Mouse (Mus musculus) lung, embryonic 16.5 days (tissue): ENCODE measurements around the gene Srpk3. TPM values are rescaled to one million over a fixed set of nuclear protein-coding genes. Genes with fewer than 3 reads are reported as not detected.
"Not testable (repeated sequence)": the region's sequence is repeated elsewhere in the genome, so short reads cannot be mapped to it uniquely, and the experiment has no call there.

ENCODE experiments used
- ATAC-seq: fragments of 200-750 bp; cut with Nextera tagmentation; 2 replicates; pipeline ENCODE4 v1.8.0; 2017; ENCODE audit warnings: low read depth, mild to moderate bottlenecking, moderate library complexity
- H3K27ac ChIP-seq: fragments of 300-500 bp; sonication (generic); 2 replicates; pipeline ENCODE4 v1.5.1; 2014; ENCODE audit warnings: mild to moderate bottlenecking, control low read depth, low read length
- H3K27me3 ChIP-seq: fragments of 300-500 bp; sonication (generic); 2 replicates; pipeline ENCODE4 v1.6.1; 2014; ENCODE audit warnings: low read depth, low read length, mixed read lengths; ENCODE audit not compliant: control insufficient read depth, insufficient read depth
- H3K36me3 ChIP-seq: fragments of 300-500 bp; sonication (generic); 2 replicates; pipeline ENCODE4 v1.6.1; 2014; ENCODE audit warnings: low read length; ENCODE audit not compliant: control insufficient read depth, insufficient read depth
- H3K4me1 ChIP-seq: fragments of 300-500 bp; sonication (generic); replicated peaks from 2 replicates; pipeline ENCODE4 v1.6.1; 2014; ENCODE audit warnings: low read length, mixed read lengths; ENCODE audit not compliant: control insufficient read depth, insufficient read depth
- H3K4me2 ChIP-seq: fragments of 300-500 bp; sonication (generic); 2 replicates; pipeline ENCODE4 v1.6.1; 2014; ENCODE audit warnings: low read depth, low read length, control low read depth
- H3K4me3 ChIP-seq: fragments of 300-500 bp; sonication (generic); 2 replicates; pipeline ENCODE4 v1.5.1; 2014; ENCODE audit warnings: mild to moderate bottlenecking, low read length, control low read depth
- H3K9ac ChIP-seq: fragments of 300-500 bp; sonication (generic); 2 replicates; pipeline ENCODE4 v1.6.1; 2014; ENCODE audit warnings: low read length, control low read depth
- H3K9me3 ChIP-seq: fragments of 300-500 bp; sonication (generic); 2 replicates; pipeline ENCODE4 v1.6.1; 2016; ENCODE audit warnings: low read length; ENCODE audit not compliant: control insufficient read depth
- WGBS: fragments of 180-500 bp; shearing (Covaris S2); extraction: QIAGEN DNeasy Blood & Tissue Kit; methylation state at CpG from one replicate; pipeline ENCODE4 v1.1.7; 2014; 5-methylcytosine and 5-hydroxymethylcytosine counted together
- polyA plus RNA-seq: library from polyadenylated mRNA; unstranded; fragments of >200 nt; fragmentation: Nextera tagmentation; extraction: Ambion mirVana; gene quantifications from 2 replicates; pipeline ENCODE4 v1.2.1, GENCODE M21; 2015

Gene Srpk3
- 5.0 and 7.4 TPM in 2 replicates for polyA plus RNA-seq

DNA sequence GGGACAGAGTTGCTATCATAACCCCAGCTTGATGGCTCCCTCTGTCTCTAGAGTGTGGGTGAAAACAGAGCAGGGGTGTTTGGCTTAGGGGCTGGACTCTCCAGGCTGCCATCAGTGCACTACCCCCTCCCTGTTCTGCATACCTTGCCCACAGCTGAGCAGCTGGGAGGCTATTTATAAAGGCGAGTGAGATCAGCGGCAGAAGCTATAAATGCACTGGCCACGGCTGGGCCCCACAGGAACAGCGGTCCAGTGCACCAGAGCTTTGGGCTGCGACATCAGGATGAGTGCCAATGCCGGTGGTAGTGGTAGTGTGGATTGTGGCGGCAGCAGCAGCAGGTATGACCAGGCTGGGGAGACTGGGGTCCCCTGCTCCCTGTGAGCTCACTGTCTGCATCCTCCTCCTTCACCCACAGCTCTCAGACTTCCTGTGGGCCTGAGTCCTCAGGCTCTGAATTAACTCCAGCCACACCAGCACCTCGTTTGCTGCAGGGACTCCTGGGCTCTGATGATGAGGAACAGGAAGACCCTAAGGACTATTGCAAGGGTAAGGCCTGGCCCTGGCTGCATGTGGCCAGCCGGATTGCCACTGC, at the start of gene Srpk3:
Gene Srpk3, plus strand, starts transcription at position 238 of the 593 bp plus-strand sequence.
- no peak within 1 kb of the TSS for H3K9ac ChIP-seq
- H3K4me2 ChIP-seq: no peak within 1 kb of the TSS
- 0 out of 2 replicates have a peak, but pooled peaks cover 7% of the 10 kb centered on the region for H3K36me3 ChIP-seq
- ATAC-seq: peak; percentile 29; the same call in 1 of the 2 replicates
- no peak within 1 kb of the TSS for H3K4me3 ChIP-seq
- WGBS: 47% methylated on average over 9 of the region's 9 CpGs
- no peaks in the 10 kb centered on the region for H3K4me1 ChIP-seq
- no peaks in the 10 kb centered on the region for H3K27me3 ChIP-seq
- H3K9me3 ChIP-seq: no peaks in the 10 kb centered on the region
- H3K27ac ChIP-seq: no peak within 1 kb of the TSS; the same call in 1 of the 2 replicates

- Histone ChIP-seq H3K9ac (no peak overlapping the region), H3K27ac (no peak overlapping the region), H3K36me3 (0 out of 2 replicates have a peak, but pooled peaks cover 2% of the 10 kb centered on the region), H3K27me3 (no peaks in the 10 kb centered on the region), H3K4me2 (no peak overlapping the region), H3K4me3 (no peak overlapping the region), H3K4me1 (no peaks in the 10 kb centered on the region), H3K9me3 (no peaks in the 10 kb centered on the region)
- 52% methylated on average over 1 of the region's 1 CpGs for WGBS
- no peak for ATAC-seq
Measured at GRCm38 (mm10) chrX:73730908-73731307, 43.3 kb upstream of the Srpk3 start.

DNA sequence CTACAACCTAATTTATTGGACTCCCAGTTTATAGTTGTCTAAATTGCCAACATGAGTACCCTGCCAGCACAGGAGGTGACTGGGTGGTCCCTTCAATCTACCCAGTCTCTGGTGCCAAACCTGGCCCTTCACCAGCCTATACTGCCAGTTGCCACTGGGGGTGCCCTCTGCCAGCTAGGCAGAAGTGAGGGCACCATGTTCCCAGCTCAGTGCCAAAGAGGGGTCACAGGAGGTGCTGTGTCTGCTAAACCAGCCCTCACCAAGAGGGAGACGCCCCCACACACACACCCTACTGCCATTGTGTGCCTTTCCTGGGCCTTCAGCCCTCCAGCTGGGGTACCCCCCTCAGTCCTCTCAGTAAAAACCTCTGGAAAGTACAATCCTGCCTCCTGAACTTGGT, 36.0 kb upstream of the Srpk3 start:
- Histone ChIP-seq H3K27ac (no peak overlapping the region), H3K4me2 (no peak overlapping the region), H3K4me1 (no peaks in the 10 kb centered on the region), H3K36me3 (no peaks in the 10 kb centered on the region), H3K9me3 (no peaks in the 10 kb centered on the region), H3K4me3 (no peak overlapping the region), H3K9ac (no peak overlapping the region), H3K27me3 (no peaks in the 10 kb centered on the region)
- ATAC-seq: no peak
- WGBS: 50% methylated on average over 1 of the region's 1 CpGs

DNA sequence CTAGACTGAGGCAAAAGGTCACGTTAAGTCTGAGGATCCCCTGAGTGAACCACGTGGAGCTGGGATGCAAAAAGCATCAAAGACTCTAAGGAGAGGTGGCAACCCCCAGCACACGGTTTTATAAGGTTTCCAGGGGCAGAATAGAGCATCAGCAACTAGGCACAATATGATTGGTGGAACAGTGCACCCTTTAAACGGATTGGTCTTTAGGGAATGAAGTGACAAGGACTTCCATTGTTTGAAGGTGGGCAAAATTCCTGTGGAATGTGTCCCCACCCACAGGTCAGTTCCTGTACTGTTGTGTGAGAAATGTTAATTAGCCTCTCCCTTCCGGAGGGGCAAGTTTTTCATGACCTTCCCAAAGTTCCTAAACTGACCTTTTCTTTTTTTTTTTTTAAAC, 35.1 kb upstream of the Srpk3 start:
- no peak overlapping the region for H3K4me2 ChIP-seq
- H3K27ac ChIP-seq: no peak overlapping the region
- no peaks in the 10 kb centered on the region for H3K36me3 ChIP-seq
- H3K9me3 ChIP-seq: no peaks in the 10 kb centered on the region
- no peak overlapping the region for H3K4me3 ChIP-seq
- ATAC-seq: no peak
- 65% methylated on average over 5 of the region's 5 CpGs for WGBS
- H3K4me1 ChIP-seq: no peaks in the 10 kb centered on the region
- no peaks in the 10 kb centered on the region for H3K27me3 ChIP-seq
- no peak overlapping the region for H3K9ac ChIP-seq

- H3K4me3 ChIP-seq, ATAC-seq, H3K4me2 ChIP-seq, H3K9ac ChIP-seq, H3K4me1 ChIP-seq, H3K27ac ChIP-seq, H3K27me3 ChIP-seq, H3K9me3 ChIP-seq, H3K36me3 ChIP-seq: not testable (repeated sequence)
- 87% methylated on average over 7 of the region's 7 CpGs for WGBS
Measured at GRCm38 (mm10) chrX:73739841-73740240, 34.4 kb upstream of the Srpk3 start.

- Histone ChIP-seq H3K27me3 (no peaks in the 10 kb centered on the region), H3K4me3 (no peak overlapping the region), H3K9me3 (no peaks in the 10 kb centered on the region), H3K4me2 (no peak overlapping the region), H3K4me1 (no peaks in the 10 kb centered on the region), H3K36me3 (no peaks in the 10 kb centered on the region), H3K9ac (no peak overlapping the region), H3K27ac (peak overlapping the region; percentile 87)
- peak; percentile 90 for ATAC-seq
- 48% methylated on average over 1 of the region's 1 CpGs for WGBS
Measured at GRCm38 (mm10) chrX:73744774-73745481, 29.3 kb upstream of the Srpk3 start.

- H3K9me3 ChIP-seq: no peaks in the 10 kb centered on the region
- no peaks in the 10 kb centered on the region for H3K36me3 ChIP-seq
- ATAC-seq: no peak
- no peaks in the 10 kb centered on the region for H3K4me1 ChIP-seq
- H3K27ac ChIP-seq: no peak overlapping the region
- no peak overlapping the region for H3K4me3 ChIP-seq
- no peak overlapping the region for H3K9ac ChIP-seq
- no peak overlapping the region for H3K4me2 ChIP-seq
- no peaks in the 10 kb centered on the region for H3K27me3 ChIP-seq
- WGBS: 69% methylated on average over 1 of the region's 1 CpGs
Measured at GRCm38 (mm10) chrX:73748977-73749376, 25.2 kb upstream of the Srpk3 start.

- Histone ChIP-seq H3K4me3 (no peak within 1 kb of the TSS), H3K4me2 (no peak within 1 kb of the TSS), H3K36me3 (no peaks in the 10 kb centered on the region), H3K9me3 (no peaks in the 10 kb centered on the region), H3K27me3 (no peaks in the 10 kb centered on the region), H3K4me1 (no peaks in the 10 kb centered on the region), H3K27ac (no peak within 1 kb of the TSS), H3K9ac (no peak within 1 kb of the TSS)
- ATAC-seq: no peak
- WGBS: 64% methylated on average over 5 of the region's 5 CpGs
Measured at GRCm38 (mm10) chrX:73756334-73757140, 17.7 kb upstream of the Srpk3 start, which contains the start of gene Plxnb3. Gene Plxnb3, plus strand, starts transcription at chrX:73757090.
